Mouse (Mus musculus) 3T3-L1 (cell line): Measurements from ENCODE around the gene Actl6b.

ENCODE experiments used
- DNase-seq: peaks from one replicate; pipeline ENCODE4 v3.0.0-alpha.2; 2015; ENCODE audit warnings: low read depth, low spot score

Actl6b gene

DNA sequence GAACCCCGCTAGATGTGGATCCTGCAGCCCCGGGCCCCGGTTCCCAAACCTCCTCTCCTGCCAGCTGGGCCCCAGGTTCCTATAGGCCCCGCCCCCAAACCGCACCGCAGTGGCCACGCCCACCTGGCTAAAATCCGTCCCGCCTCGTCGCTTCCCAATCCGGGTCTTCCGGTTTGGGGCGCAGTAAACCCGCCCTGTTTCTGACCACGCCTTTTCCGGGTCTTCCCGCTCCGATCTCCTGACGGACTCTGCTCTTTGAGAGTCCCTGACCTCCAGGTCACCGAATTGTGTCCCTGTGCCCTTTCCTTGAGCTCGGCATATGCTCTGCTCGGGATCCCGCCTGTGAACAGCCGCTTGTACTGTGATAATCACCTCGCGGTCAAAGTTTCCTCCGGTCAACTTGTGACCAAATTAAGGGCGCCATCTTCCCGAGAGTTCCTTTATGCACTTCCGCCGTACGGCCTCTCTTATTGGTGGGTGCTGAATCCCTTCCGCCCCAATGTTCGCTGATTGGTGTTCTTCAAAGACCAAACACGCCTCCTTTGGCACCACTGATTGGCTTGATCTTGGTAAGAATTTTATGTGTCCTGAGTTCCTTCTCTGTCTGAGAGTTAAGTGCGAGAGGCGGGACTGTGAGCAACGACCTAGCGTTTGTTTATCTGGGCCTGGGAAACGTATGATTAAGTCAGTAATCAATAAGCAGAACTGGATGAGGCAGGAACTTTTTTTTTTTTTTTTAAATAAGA, 47.5 kb downstream of the Actl6b start, which contains the start of gene Mospd3:
Mospd3 (minus strand) TSS at position 440 of the 746 bp plus-strand sequence.
- peak; percentile 100 for DNase-seq

DNA sequence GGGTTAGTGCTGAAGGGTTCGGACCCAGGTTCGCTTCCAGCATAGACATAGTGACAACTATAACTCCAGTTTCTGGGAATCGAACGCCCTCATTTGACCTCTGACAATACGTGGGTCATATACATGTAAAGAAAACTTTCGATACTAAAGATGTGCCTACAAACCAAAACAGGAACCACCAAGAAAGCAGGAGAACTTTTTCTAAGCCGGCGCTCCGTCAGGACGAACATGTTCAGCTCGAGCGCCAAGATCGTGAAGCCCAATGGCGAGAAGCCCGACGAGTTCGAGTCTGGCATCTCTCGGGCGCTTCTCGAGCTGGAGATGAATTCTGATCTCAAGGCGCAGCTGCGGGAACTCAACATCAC, 48.0 kb downstream of the Actl6b start:
- no peak for DNase-seq

DNA sequence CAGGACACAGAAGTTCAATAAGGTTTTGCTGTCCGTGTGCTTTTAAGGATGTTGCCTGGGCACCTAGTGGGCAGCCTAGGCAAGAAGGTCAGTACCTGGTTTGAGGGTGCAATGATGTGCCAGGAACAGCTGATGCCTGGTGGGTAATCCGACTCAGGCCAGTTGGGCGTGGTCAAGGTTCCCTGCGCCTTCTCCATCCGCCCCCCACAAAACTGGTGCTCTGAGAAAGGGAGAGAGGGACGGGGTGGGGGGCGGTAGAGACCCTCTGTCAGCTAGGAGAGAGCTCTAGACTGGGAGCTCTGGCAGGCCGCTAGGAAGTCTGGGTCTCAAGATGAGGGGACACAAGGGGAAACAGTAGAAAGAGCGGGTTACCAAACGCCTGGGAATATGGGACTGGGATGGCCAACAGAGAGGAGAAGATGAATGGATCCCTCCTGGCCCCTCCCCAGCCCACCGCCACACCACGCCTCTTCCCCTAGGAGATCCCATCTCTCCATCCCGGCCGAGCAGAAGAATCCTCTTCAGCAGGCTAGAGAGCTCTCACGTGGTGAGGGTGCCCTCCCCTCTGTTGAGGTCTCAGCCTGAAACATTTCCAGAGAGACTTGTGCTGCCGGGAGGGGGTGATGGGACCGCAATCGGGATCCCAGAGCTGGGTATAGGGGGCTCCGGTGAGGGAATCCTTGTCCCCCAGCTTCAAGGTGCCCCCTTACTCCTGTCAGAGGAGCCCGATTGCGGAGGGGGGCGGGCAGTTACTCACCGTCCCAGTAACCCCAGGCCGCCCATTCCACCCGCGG, 54.7 kb downstream of the Actl6b start:
- no peak for DNase-seq

DNA sequence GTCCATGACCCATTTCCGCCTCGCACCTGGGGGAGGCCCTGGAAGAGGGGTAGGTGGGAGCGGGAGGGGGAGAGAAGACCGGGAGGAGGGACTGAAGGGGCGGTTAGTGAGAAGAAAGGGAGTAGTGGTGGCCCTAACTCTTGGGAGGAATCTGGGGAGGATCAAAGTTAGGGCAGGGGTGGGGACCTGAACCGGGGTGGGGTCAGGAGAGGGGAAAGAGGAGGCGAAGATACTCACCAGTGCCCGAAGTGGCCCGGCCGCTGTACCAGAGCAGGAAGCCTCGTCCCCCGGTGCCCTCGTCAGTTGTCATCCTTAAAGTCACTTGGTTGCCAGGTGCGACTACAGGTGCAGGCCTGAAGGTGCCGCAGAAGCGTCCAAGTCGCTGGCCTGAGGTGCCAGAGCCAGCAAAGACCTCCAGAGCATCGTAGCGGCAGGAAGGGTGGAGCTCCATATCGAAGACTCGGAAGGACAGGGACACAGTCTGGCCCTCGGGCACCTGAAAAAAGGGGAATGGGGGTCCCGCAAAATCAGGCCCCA, 55.4 kb downstream of the Actl6b start:
- no peak for DNase-seq

DNA sequence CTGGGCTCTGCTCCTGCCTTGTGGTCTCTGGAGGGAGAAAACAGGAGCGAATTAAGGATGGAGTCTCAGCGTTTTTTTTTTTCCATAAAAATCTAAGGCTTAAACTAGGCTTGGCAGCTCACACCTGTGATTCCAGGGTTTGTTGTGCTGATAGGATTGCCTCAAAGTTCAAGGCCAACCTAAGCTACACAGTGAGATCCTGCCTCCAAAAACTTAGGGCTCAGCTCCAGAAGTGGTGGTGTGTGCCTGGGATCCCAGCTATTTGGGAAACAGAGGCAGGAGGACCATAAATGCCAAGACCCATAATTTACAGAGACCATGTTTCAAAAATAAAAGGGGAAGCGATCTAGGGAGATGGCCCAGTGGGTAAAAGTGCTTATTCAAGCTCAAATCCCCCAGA, 56.0 kb downstream of the Actl6b start:
- no peak for DNase-seq

DNA sequence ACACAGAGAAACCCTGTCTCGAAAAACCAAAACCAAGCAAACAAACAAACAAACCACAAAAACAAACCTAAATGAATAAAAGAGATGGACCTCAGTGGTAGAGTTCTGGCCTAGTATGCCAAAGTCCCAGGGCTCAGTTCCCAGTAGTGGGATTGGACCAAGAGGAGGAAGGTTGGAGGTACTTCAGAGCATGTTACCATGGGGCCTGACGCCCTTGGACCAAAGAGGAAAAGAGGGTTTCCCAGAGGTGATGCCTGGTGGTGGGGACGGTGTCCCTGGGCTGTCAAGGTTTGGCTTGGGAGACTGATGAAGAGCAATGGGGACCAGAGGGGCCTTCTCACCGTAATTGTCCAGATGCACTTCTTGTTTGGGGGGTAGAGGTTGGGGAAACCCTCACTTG, 56.7 kb downstream of the Actl6b start:
- peak; percentile 56 for DNase-seq

DNA sequence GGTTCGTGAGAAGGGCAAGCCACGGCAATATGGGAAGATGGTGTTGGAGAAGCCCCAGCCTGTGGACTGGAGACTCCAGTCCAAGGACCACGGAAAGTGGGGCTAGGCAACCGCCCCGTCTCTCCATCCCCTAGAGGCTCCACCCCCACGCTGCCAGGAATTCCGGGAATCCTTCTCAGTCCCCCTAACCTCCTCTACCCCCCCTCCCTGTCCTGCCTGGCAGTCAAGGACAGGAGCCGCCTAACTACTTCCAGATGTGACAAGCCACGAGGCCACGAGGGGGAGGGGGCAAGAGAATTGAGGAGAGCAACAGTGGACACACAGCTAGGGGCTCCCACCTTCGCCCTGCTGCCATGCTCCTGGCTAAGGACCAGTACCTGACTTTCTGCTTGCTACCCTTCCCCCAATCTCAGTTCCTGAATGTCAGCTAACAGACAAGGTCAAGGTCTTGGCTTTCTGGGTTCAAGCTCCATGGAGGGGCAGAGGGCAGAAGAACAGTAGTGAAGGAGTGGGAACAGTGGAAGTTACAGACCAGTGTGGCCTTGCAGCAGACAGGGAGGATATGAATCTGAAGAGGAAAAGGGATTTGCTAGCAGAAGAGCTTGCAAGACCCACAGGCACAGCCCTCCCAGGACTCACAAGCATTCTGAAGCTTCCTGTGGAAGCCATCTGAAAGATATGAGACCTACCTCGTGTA, 57.4 kb downstream of the Actl6b start:
- DNase-seq, result peak; percentile 98

DNA sequence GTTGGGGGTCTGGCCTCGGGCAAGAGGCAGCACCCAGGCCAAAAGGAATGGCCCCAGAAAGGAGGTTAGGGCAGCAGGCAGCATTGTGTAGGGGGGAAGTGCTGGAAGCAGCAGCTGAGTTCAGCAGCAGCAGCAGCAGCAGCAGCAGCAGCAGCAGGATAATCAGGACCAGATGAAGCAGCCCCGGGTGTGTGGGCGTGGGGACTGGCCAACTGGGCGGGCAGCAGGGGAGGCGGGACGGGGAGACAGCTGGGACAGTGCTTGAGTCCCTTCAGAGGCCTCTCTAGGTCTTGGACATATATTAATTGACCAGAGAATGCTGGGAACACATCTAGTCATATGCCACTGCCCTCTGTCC, 57.9 kb downstream of the Actl6b start:
- peak; percentile 96 for DNase-seq

DNA sequence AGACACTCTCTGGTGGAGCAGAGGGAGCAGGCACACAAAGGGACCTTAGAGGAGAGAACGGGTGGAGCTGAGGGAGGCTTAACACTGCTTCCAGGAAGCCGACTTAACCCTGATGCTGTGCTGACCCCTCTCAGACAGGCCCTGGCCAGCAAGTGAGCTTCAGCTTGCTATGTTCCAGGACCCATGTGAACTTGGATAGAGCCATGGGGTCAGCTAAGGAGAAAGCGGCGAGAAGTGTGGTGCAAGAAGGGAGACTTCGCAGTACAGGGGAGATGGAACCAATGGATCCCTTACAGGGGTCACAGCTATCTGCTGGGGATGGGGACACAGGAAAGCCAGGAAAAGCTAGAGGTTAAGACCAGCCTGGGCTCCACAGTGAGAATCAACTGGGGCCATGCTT, 59.8 kb downstream of the Actl6b start:
- DNase-seq, result no peak

DNA sequence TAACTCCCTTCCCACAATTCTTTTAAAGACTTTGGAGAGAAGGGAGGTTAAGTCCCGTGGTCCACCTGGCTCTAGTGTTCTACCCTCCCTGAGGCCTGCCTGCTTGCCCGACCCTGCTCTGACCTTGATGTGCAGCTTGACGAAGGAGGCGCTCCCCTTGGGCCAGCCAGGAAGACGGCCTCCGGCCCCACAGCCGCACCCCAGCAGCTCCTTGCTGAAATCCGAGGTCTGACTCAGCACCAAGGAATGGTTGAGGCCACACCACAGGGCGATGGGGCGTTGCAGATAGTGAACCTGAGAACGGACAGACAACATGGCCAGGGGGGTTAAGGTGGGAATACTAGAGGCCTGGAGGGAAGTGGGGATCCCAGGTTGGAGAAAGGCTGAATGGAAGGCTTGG, 60.2 kb downstream of the Actl6b start, which contains the start of gene Pcolce:
Pcolce (minus strand) TSS at position 235 of the 400 bp plus-strand sequence.
- DNase-seq, result peak; percentile 98

DNA sequence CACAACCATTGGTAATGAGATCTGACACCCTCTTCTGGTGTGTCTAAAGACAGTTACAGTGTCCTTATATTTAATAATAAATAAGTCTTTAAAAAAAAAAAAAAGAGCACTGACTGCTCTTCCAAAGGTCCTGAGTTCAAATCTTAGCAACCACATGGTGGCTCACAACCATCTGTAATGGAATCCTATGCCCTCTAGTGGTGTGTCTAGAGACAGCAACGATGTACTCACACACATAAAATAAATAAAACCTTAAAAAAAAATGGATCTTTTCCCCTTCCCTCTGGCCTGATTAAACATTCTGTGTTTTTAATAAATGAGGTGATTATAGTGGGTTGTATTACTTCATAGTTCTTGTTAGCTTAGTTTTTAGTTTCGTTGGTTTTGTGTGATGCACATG, 61.6 kb downstream of the Actl6b start:
- peak; percentile 50 for DNase-seq

DNA sequence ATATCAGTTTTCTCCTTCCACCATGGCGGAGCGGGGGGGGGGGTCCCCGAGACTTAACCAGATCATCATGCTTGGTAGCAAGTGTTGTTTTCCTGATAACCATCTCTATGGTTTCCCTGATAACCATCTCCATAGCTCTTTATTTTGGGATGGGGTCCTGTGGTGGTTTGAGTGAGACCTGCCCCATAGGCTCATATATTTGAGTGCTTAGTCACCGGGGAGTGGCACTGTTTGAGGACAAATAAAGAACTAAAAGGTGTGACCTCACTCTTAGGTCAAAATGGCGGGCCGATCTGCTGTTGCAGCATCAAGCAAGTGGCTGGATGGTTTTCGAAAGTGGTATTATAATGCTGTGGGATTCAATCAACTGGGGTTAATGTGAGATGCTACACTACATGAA, 62.0 kb downstream of the Actl6b start:
- DNase-seq, result peak; percentile 33
